Mouse (Mus musculus): ENCODE data around the gene Slc31a2. TPM values are rescaled to one million over a fixed set of nuclear protein-coding genes. Genes with fewer than 3 reads are reported as not detected.

Slc31a2 gene
- polyA plus RNA-seq, 1 experiment from 2014 or later: 26.5 TPM

DNA sequence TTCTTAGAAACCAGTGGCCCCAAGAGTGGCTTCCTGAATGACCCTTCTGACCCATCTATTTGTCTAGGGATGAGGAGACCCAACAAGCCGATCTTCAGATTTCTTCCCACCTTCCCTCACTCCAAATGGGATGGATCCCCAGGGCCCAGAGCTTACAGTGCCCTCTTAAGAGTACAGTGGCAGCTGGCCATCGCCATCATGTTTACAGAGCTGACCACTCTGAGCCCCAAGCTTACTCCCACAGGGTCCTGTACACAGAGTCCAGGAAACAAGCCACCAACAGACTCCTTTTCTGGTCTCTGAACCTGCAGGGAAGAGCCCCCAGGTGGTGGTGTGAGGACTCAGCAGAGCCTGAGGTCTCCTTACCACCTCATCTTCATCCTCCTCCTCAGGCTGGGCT is 40.4 kb downstream of the Slc31a2 start:
- no peak for ATAC-seq (replicated peaks; ENCODE audit: low FRiP score)
- H3K27me3 ChIP-seq: no peaks in the 10 kb centered on the region
- H3K9me3 ChIP-seq (replicated peaks): no peaks in the 10 kb centered on the region
- H3K4me1 ChIP-seq: no peaks in the 10 kb centered on the region
- H3K4me3 ChIP-seq (replicated peaks): no peak overlapping the region
- no peak overlapping the region for H3K27ac ChIP-seq
- H3K36me3 ChIP-seq: peaks cover 93% of the 10 kb centered on the region
- WGBS: 42% methylated on average over 2 of the region's 2 CpGs
- no peak overlapping the region for H3K4me2 ChIP-seq
- no peak overlapping the region for H3K9ac ChIP-seq

DNA sequence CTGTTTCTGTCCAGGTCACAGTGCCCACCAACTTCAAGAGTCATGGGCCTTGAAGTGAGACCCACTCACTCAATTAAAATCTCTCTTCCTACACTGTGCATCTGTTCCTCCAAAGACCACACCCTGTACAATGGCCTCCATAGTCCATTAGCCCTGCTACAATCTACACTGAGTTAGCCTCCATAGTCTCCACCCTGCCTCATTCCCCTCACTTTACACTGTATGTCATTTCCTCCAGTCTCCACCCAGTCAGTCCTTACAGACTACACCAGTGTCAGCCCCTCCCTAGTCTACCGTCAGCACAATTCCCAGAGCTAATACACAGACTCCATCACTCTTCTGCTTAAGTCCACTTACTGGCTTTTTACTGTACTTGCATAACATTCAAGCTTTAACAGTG is 40.9 kb downstream of the Slc31a2 start:
- ATAC-seq (replicated peaks; ENCODE audit: low FRiP score): no peak
- WGBS: 53% methylated on average over 1 of the region's 1 CpGs
- no peak overlapping the region for H3K9ac ChIP-seq
- peaks cover 93% of the 10 kb centered on the region for H3K36me3 ChIP-seq
- H3K27me3 ChIP-seq: no peaks in the 10 kb centered on the region
- H3K4me2 ChIP-seq: no peak overlapping the region
- no peaks in the 10 kb centered on the region for H3K9me3 ChIP-seq (replicated peaks)
- no peak overlapping the region for H3K4me3 ChIP-seq (replicated peaks)
- H3K4me1 ChIP-seq: no peaks in the 10 kb centered on the region
- H3K27ac ChIP-seq: no peak overlapping the region

DNA sequence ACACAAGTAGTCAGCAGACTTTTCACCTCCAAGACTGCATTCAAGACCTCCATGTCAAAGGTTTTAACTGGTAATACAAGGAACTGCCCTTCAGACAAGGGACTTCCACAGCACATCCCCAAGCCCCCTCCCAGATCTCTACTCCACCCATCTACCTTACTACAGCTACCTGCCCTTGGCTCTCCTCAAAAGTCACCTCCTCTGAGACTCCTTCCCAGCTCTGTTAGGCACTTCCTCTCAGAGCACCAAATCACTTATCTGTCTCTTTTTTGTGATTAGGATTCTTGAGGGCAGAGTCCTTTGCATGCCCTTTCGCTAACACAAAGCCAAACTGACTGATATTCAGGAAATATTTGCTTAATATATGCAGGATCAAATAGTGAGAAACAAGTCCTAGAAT is 43.9 kb downstream of the Slc31a2 start:
- H3K4me3 ChIP-seq (replicated peaks): no peak overlapping the region
- no peak overlapping the region for H3K9ac ChIP-seq
- no peaks in the 10 kb centered on the region for H3K9me3 ChIP-seq (replicated peaks)
- H3K4me2 ChIP-seq: no peak overlapping the region
- H3K4me1 ChIP-seq: no peaks in the 10 kb centered on the region
- 85% methylated on average over 1 of the region's 1 CpGs for WGBS
- H3K27me3 ChIP-seq: no peaks in the 10 kb centered on the region
- no peak for ATAC-seq (replicated peaks; ENCODE audit: low FRiP score)
- peaks cover 72% of the 10 kb centered on the region for H3K36me3 ChIP-seq
- H3K27ac ChIP-seq: no peak overlapping the region

DNA sequence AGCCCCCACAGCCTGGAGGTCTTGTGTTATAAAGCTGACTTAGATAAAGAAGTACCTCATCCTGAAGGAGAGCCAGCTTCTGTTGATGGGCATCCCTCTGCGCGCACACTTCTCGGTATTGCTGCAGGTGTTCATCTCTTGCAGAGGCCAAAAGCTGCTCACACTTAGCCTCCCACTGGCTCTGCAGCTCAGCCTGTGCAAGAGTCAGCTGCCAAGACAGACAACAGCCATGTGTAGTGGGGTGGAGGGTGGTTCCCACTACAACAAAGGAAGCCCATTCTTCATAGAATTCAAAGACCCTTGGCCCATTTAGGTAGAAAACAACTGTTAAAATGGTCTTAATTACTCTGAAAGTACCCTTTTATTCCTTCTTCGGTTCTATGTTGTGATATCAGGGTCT is 44.5 kb downstream of the Slc31a2 start:
- ATAC-seq (replicated peaks; ENCODE audit: low FRiP score): no peak
- no peak overlapping the region for H3K9ac ChIP-seq
- no peak overlapping the region for H3K4me2 ChIP-seq
- no peaks in the 10 kb centered on the region for H3K4me1 ChIP-seq
- WGBS: 93% methylated on average over 4 of the region's 4 CpGs
- H3K27ac ChIP-seq: no peak overlapping the region
- H3K36me3 ChIP-seq: peaks cover 71% of the 10 kb centered on the region
- no peaks in the 10 kb centered on the region for H3K27me3 ChIP-seq
- H3K4me3 ChIP-seq (replicated peaks): no peak overlapping the region
- H3K9me3 ChIP-seq (replicated peaks): no peaks in the 10 kb centered on the region

DNA sequence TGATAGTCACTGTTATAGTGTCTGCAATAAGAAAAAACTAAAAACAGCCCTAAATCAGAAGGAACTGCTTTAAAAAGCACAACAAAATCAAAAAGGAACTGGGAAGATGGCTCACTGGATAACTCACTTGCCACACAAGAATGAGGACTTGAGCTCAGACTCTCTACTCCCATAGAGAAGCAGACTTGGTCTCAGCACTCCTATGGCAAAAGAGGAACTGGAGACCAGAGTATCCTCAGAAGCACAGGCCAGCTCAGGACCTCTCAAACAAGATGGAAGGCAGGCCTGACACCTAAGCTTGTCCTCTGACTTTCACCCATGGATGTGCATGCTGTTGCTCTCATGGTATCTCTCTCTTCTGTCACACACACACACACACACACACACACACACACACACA is 46.0 kb downstream of the Slc31a2 start:
- no peak overlapping the region for H3K27ac ChIP-seq
- H3K4me1 ChIP-seq: no peaks in the 10 kb centered on the region
- no peak overlapping the region for H3K4me3 ChIP-seq (replicated peaks)
- H3K9me3 ChIP-seq (replicated peaks): no peaks in the 10 kb centered on the region
- no peak overlapping the region for H3K9ac ChIP-seq
- ATAC-seq (replicated peaks; ENCODE audit: low FRiP score): no peak
- H3K4me2 ChIP-seq: no peak overlapping the region
- H3K27me3 ChIP-seq: no peaks in the 10 kb centered on the region
- peaks cover 71% of the 10 kb centered on the region for H3K36me3 ChIP-seq

DNA sequence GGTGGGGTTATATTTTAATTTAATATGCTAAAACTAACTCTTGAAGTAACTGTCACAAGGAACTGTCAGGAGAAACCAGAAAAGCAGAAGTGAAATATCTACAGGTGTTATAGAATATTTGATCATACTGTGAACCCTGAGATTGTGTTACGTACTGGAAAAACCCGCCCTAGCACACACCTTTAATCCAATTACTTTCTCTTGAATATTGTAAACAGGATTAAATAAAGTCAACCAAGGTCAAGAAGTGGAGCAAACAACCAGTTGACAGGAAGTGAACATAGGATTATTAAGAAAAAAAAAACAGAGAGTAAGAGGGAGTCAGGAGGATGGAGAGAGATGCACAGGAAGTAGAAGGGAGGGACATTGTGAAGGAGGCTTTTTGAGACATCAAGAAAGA is 50.5 kb downstream of the Slc31a2 start:
- H3K9me3 ChIP-seq (replicated peaks): no peaks in the 10 kb centered on the region
- no peak overlapping the region for H3K9ac ChIP-seq
- H3K36me3 ChIP-seq: peaks cover 50% of the 10 kb centered on the region
- H3K27ac ChIP-seq: no peak overlapping the region
- ATAC-seq (replicated peaks; ENCODE audit: low FRiP score): no peak
- H3K4me1 ChIP-seq: no peaks in the 10 kb centered on the region
- no peak overlapping the region for H3K4me3 ChIP-seq (replicated peaks)
- H3K4me2 ChIP-seq: no peak overlapping the region
- H3K27me3 ChIP-seq: no peaks in the 10 kb centered on the region
- WGBS: 92% methylated on average over 2 of the region's 2 CpGs

DNA sequence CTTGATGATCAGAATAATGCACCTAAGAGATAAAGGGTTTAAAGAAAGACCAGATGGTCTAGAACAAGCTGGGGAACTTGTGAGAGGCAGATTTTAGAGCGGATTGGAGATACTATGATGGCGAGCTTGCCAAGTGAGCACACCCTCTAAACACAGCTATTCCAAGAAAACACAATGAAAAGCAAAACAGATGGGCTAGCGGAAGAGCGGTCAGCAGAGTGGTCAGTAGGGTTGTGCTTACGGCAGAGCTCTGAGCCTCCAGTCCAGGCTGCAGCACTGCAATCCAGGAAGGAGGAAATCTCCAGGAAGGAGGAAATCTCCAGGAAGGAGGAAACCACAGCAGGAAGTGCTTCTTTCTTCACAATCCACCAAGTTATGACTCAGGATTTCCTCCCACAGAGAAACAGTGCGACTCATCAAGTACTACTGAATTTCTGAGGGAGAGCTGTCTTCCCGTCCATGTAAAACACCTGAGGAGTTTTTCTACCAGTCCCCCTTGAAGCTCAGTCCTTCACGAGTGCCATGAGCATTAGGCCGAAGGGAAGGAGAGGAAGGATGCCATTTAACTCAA is 51.4 kb downstream of the Slc31a2 start:
- Histone ChIP-seq H3K4me3 (replicated peaks) (no peak overlapping the region), H3K4me2 (no peak overlapping the region), H3K27ac (no peak overlapping the region), H3K9me3 (replicated peaks) (no peaks in the 10 kb centered on the region), H3K36me3 (peaks cover 52% of the 10 kb centered on the region), H3K27me3 (no peaks in the 10 kb centered on the region), H3K9ac (no peak overlapping the region), H3K4me1 (no peaks in the 10 kb centered on the region)
- WGBS: 82% methylated on average over 9 of the region's 9 CpGs
- no peak for ATAC-seq (replicated peaks; ENCODE audit: low FRiP score)

DNA sequence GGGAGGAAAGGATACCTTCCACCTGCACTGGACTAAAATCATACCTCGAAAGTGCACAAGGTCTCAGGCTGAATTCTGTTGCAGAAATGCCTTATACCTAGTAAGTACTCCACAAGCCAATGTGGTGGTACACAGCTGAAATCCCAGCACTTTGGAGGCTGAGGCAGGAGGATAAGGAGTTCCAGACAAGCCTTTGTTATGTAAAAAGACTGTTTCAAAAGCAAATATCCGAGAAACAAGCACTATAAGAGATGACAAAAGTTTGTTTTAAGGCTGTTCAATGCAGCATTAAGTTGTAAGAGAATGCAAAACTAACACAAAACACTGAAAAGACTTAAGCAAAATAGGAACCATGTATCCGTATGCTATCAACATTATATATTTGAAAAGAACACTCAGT is 52.2 kb downstream of the Slc31a2 start:
- Histone ChIP-seq H3K36me3 (peaks cover 59% of the 10 kb centered on the region), H3K4me3 (replicated peaks) (no peak overlapping the region), H3K27ac (no peak overlapping the region), H3K9ac (no peak overlapping the region), H3K4me1 (no peaks in the 10 kb centered on the region), H3K9me3 (replicated peaks) (no peaks in the 10 kb centered on the region), H3K27me3 (no peaks in the 10 kb centered on the region), H3K4me2 (no peak overlapping the region)
- WGBS: 91% methylated on average over 3 of the region's 3 CpGs
- ATAC-seq (replicated peaks; ENCODE audit: low FRiP score): no peak

DNA sequence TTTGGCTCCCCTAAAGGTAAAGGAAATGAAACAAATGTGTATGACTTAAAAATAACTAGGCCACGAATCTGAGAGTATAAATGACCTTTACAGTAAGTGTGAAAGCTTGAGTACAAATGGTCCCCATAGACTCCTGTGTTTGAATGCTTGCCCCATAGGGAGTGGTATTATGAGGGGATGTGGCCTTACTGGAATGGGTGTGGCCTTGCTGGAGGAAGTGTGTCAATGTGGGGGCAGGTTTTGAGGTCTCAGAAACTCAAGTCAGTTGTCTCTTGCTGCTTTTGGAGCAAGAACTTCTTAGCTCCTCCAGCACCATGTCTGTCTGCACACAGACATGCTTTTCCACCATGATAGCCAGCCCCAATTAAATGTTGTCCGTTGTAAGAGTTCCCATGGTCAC is 54.1 kb downstream of the Slc31a2 start:
- no peak overlapping the region for H3K27ac ChIP-seq
- no peak overlapping the region for H3K4me3 ChIP-seq (replicated peaks)
- peaks cover 70% of the 10 kb centered on the region for H3K36me3 ChIP-seq
- WGBS: 85% methylated on average over 2 of the region's 2 CpGs
- no peak for ATAC-seq (replicated peaks; ENCODE audit: low FRiP score)
- no peak overlapping the region for H3K4me2 ChIP-seq
- H3K4me1 ChIP-seq: no peaks in the 10 kb centered on the region
- no peaks in the 10 kb centered on the region for H3K9me3 ChIP-seq (replicated peaks)
- no peak overlapping the region for H3K9ac ChIP-seq
- H3K27me3 ChIP-seq: no peaks in the 10 kb centered on the region

DNA sequence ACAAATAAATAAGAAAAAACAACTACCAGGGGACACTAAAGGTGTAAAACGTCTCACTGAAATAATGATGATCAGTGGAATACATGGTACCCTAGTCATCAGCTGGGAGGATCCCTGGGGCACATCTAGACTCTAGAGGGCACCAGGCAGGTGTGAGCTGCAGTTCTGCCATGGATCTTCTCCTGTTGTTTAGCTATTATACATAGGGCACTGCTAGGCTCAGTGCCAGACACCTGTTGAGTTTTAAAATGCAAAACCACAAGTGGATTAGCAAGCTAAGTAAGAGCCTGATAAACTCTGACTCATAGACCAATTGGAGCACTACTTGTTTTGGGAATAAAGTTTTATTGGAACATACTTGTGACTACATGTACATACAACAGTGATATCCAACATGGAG is 55.9 kb downstream of the Slc31a2 start:
- H3K27ac ChIP-seq: no peak overlapping the region
- ATAC-seq (replicated peaks; ENCODE audit: low FRiP score): no peak
- H3K27me3 ChIP-seq: no peaks in the 10 kb centered on the region
- H3K9me3 ChIP-seq (replicated peaks): no peaks in the 10 kb centered on the region
- H3K4me1 ChIP-seq: no peaks in the 10 kb centered on the region
- H3K9ac ChIP-seq: no peak overlapping the region
- H3K4me2 ChIP-seq: no peak overlapping the region
- H3K36me3 ChIP-seq: peaks cover 71% of the 10 kb centered on the region
- 62% methylated on average over 1 of the region's 1 CpGs for WGBS
- no peak overlapping the region for H3K4me3 ChIP-seq (replicated peaks)

DNA sequence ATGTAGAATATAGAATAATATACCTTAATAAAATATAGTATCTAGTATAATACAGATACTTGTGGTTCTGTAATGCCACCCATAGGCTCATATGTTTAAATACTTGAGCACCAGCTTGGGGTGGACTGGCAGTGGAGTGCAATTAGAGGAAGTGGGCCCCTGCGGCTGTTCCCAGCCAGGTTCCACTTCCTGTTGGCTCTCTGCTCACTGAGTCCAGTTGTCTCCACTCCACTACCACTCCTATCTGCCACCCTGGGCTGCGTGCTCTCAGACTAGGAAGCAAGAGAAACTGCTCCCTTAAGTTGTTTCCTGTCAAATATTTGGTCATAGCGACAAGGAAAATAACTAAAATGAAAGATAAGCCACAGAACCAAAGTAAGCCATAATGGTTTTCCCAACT is 60.3 kb downstream of the Slc31a2 start:
- ATAC-seq (replicated peaks; ENCODE audit: low FRiP score): no peak
- H3K36me3 ChIP-seq: peaks cover 87% of the 10 kb centered on the region
- WGBS: 86% methylated on average over 3 of the region's 3 CpGs

DNA sequence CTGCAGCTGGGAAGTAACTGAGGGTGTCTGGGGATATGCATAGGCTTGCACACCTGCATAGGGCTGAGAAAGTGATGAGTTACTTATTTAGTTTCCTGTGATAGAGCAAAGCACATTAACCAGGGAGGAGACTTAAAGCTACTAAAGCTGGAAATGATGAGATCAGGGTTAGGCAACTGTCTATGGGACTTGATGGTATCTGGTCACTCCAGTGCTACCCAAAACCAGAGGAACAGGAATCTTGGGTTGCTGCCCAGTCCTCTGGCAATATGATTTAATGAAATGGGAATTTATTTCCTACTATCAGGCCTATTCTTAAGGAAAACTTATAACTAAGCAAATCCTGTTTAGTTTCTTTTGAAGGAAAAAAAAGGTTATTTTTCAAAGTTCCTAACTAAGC is 63.7 kb downstream of the Slc31a2 start:
- H3K4me2 ChIP-seq: no peak overlapping the region
- no peaks in the 10 kb centered on the region for H3K4me1 ChIP-seq
- no peaks in the 10 kb centered on the region for H3K27me3 ChIP-seq
- H3K27ac ChIP-seq: no peak overlapping the region
- peaks cover 80% of the 10 kb centered on the region for H3K36me3 ChIP-seq
- ATAC-seq (replicated peaks; ENCODE audit: low FRiP score): no peak
- H3K4me3 ChIP-seq (replicated peaks): no peak overlapping the region
- H3K9me3 ChIP-seq (replicated peaks): no peaks in the 10 kb centered on the region
- no peak overlapping the region for H3K9ac ChIP-seq

More for the DNA sequence above, 60.3 kb downstream of the Slc31a2 start:
- H3K4me1 ChIP-seq: no peaks in the 10 kb centered on the region
- H3K9ac ChIP-seq: no peak overlapping the region
- no peak overlapping the region for H3K4me3 ChIP-seq (replicated peaks)
- no peaks in the 10 kb centered on the region for H3K9me3 ChIP-seq (replicated peaks)
- H3K4me2 ChIP-seq: no peak overlapping the region
- H3K27ac ChIP-seq: no peak overlapping the region
- H3K27me3 ChIP-seq: no peaks in the 10 kb centered on the region

DNA sequence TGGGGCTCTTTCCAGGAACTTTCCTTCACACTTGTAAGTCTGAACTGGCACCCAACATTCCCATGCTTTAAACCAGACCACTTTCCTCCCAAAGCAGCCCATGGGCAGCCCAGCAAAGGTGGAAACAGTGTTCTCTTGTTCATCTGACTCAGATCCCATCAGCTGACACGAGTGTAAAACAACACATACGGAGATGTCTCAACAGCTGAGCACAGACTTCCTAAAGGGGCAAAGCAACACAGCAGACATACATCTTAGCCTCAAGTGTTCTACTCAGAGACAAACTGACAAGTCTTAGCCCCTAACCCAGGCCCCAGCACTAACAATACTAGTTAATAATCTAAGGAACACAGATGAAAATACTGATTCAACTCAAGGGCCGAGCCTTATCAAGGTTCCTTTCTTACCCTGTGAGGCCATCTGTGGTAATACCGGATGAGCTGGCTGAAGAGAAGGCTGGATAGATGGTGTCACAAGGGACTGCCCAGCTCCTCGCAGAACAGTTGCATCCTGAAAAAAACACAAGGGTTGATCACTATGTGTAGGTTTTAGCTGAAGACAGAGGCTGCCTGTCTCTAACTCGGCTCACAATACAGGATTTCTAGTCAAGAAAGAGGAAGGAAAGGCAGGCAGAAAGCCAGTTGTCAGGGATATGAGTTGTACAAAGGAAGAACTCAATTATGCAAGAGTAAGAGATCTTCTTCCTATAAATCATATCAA is 66.7 kb downstream of the Slc31a2 start:
- no peak for ATAC-seq (replicated peaks; ENCODE audit: low FRiP score)
- Histone ChIP-seq H3K9ac (no peak overlapping the region), H3K36me3 (peaks cover 77% of the 10 kb centered on the region), H3K9me3 (replicated peaks) (no peaks in the 10 kb centered on the region), H3K27me3 (no peaks in the 10 kb centered on the region), H3K4me2 (no peak overlapping the region), H3K27ac (no peak overlapping the region), H3K4me1 (no peaks in the 10 kb centered on the region), H3K4me3 (replicated peaks) (no peak overlapping the region)
- 89% methylated on average over 6 of the region's 6 CpGs for WGBS
